ENCODE assay signal across 21 mouse cellular contexts in the genomic region with DNA sequence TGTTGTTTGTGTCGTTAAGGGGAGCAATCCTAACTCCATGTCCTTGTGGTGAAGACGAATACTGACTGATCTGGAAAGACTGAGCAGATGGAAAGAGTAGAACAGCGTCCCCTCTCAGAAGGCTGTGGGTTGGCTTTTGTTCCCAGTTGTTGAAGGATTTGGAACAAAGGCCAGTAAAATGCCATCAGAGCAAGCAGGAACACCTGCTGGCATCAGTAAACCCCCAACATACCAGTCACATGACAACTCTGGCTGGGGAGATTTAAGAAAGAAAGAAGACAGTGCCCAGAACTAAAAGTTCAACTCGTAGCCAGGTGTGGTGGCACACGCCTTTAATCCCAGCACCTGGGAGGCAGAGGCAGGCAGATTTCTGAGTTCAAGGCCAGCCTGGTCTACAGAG.
"Had no signal": no experiment of that assay in that cellular context is flagged by ENCODE, and none has a peak within 500 bp of the region (broad histone marks: within the 10 kb centered on the region; RNA-seq: fewer than 3 reads in every experiment).

No protein-coding gene starts in this region.

- DNase-seq: liver, postnatal 0 days; lung, adult 2 months; lung, postnatal 14 days; lung, postnatal 36 days; retina, postnatal 1 day; right cerebral cortex, adult 18-20 months; right cerebral cortex, postnatal 25 days; right cerebral cortex, postnatal 4 days; thymus, adult 18-20 months; thymus, postnatal 25 days; thymus, postnatal 4 days had no signal

- H3K27ac ChIP-seq: liver, embryonic 15.5 days; lung, embryonic 15.5 days; macrophage; midbrain, embryonic 13.5 days; neural tube, embryonic 13.5 days; neural tube, embryonic 15.5 days had no signal

- ATAC-seq: liver, postnatal 0 days; lung, postnatal 0 days; midbrain, embryonic 13.5 days; midbrain, embryonic 16.5 days had no signal

- H3K27me3 ChIP-seq: liver, embryonic 15.5 days; lung, embryonic 15.5 days; megakaryocyte, embryonic 14.5 days; midbrain, embryonic 13.5 days; neural tube, embryonic 13.5 days; neural tube, embryonic 15.5 days had no signal

- H3K9ac ChIP-seq: liver, embryonic 15.5 days; liver, postnatal 0 days; lung, embryonic 15.5 days; midbrain, embryonic 13.5 days; neural tube, embryonic 13.5 days; neural tube, embryonic 15.5 days had no signal

- H3K4me1 ChIP-seq: liver, embryonic 15.5 days had no signal

- H3K4me2 ChIP-seq: liver, embryonic 15.5 days; lung, embryonic 15.5 days; midbrain, embryonic 11.5 days; midbrain, embryonic 13.5 days; neural tube, embryonic 13.5 days; neural tube, embryonic 15.5 days had no signal

- H3K4me3 ChIP-seq: liver, embryonic 15.5 days; lung, embryonic 15.5 days; megakaryocyte, embryonic 14.5 days; midbrain, embryonic 13.5 days; neural tube, embryonic 13.5 days; neural tube, embryonic 15.5 days had no signal

- H3K9me3 ChIP-seq: liver, embryonic 15.5 days; lung, embryonic 15.5 days; megakaryocyte, embryonic 14.5 days; midbrain, embryonic 13.5 days; neural tube, embryonic 13.5 days; neural tube, embryonic 15.5 days had no signal
